Mouse (Mus musculus): Measurements from ENCODE around the gene Bhlha9.

The Bhlha9 gene

GRCm38 (mm10) chr11:76671871-76672475 is at the start of gene Bhlha9:
Gene Bhlha9, plus strand, starts transcription at chr11:76672470.
- DNase-seq = peak; percentile 71

DNA sequence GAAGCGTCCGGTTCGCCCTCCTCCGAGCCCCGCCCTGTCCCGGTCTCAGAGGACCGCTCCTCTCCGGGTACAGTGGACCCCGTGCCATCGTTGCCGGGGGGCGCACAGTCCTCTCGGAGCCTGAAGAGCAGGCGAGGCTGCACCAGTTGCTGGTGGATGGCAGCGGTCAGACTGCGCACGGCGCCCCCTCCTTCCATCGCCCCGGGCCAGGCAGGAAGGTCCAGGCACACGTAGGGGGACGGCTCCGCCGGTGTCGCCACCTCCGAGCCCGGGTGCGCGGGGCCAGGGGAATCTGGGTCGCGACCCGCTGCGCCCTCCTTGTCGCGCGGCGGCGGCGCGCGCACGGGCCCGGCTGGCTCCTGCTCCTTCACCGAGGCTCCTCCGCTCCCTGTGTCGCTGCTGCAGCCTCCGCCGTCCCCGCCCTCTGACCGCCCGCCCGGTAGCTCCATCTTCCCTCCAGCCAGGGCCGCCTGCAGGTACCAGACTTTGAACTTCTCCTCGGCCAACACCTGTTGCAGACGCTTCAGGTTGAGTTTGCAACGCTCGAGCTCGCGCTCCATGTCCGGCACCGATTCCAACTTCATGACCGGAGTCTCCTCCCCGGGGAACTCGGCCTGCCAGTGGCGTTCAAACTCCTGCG is 49.6 kb upstream of the Bhlha9 start:
- no peak for DNase-seq

DNA sequence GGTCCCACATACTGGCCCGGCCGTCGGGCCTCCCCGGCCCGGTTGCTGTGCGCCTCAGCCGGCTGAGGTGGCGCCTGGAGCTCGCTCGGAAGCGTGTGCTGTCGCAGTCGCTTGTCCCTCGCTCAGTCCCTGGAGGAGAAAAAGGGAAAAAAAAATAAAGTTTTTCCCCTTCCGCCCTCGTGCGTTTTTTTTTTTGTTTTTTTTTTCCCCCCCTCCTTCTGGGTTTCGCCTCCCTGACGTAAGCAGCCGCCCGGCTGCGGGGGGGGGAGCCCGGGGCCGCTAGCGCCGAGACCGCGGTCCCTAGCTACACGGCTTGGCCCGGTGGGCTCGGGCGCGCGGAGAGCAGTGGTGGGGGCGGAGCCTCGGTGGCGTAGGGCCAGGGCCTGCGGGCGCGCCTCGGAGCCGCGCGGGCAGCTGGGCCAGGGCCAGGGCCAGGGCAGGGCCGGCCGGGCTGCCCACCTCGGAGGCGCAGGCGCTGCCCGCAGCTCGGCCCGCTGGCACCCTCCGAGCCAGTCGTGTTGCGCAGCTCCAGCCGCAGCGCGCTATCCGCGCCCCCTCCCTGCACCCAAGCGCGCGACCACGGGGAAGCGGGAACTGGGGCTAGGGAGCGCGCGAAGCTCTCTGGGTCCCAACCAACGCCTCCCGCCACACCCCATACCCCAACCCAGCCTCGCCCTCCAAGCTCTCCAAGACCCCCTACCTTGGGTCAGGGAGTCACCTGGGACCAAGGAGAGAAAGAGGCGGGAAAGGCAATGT is 48.9 kb upstream of the Bhlha9 start:
- no peak for DNase-seq

DNA sequence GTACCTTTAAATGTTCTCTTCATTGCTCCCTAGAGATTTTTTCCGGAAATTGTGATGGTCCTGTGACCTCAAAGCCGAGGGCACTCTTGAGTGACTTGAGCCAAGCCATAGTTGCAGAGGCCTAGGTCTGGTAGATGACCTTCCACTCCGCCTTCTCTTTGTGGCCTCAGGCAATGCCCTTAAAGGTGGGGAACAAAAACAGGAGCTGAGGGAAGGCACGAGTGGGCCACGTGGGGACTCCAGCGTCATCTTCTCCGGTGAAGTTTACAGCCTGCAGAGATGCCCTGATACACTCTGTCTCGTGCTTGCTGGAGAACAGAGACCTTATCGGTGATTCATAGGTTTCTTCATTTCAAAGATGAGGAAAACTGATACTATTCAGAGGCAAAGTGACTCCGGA is 48.2 kb upstream of the Bhlha9 start:
- no peak for DNase-seq

DNA sequence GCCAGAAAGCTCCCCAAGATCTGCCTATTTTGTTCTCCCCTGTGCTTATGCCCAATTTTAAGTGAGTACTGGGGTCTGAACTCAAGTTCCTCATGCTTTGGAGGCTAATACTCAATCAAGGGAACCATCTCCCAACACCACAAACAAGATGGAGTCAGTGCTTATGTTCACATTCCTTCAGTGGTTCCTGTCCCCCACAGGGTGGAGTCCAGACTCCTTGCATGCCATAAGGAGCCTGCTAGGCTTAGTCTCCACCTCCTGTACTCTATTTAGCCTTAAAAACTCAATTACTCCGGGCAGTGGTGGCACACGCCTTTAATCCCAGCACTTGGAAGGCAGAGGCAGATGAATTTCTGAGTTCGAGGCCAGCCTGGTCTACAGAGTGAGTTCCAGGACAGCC is 47.4 kb upstream of the Bhlha9 start:
- no peak for DNase-seq

DNA sequence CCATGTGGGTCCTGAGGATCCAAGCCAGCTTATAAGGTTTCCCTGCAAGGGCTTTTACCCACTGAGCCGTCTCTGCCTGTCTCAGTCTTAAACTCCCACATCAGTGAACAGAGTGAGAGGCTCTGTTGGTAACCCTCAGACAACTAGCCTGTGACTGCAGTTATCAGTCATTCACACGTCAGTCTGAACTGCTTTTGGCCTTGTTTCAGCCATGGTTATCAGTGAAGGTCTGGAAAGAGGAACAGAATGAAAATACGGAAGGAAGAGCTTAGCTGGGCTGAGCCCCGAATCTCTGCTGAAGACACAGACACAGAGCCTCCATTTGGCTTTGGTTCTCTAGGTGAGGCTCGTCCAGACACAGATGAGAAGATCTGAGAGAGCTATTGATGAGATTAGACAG is 43.7 kb upstream of the Bhlha9 start:
- DNase-seq = no peak

- no peak for DNase-seq
Observed at GRCm38 (mm10) chr11:76630023-76630422, 42.2 kb upstream of the Bhlha9 start.

DNA sequence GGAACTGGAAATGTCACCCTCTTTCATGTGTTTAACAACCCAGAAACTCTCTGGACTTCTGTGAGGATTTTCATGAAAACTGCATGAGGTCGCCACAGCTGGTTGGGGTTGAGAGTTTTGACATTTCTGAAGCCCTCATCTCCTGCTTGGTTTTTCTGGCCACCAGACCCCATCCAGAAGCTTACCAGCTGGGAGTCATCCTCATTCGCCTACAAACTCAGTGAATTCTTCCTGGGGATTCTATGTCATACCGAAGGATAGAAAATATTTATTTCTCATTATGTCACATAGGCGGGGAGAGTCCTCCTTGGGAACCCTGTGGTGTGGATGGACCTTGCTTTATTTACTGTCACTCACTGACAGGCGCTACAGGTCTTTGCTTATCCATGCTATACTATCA is 41.8 kb upstream of the Bhlha9 start:
- DNase-seq = no peak

GRCm38 (mm10) chr11:76639269-76639985 is 32.8 kb upstream of the Bhlha9 start:
- DNase-seq = peak; percentile 50

- no peak for DNase-seq
Observed at GRCm38 (mm10) chr11:76640231-76640630, 32.0 kb upstream of the Bhlha9 start.

DNA sequence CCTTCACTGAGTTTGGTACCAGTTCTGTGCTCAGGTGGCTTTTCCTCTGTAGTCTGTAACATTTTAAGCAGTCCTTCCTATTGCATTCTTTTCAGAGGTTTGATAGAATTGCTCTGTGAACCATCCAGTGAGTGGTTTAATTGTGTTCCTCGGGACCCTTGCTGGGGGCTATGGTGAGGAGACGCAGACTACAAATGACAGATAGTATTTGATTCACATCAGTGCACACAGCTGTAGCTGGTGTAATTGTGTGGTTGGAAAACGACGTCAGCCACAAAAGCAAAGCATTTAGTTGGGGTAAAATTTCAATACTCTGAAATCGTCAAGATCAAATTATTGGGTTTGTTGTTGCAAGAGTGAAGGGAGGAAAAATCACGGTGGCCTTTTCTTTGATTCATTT is 28.0 kb upstream of the Bhlha9 start:
- DNase-seq = no peak

GRCm38 (mm10) chr11:76645036-76645435 is 27.2 kb upstream of the Bhlha9 start:
- no peak for DNase-seq

- DNase-seq = peak; percentile 97
Observed at GRCm38 (mm10) chr11:76645955-76646354, 26.3 kb upstream of the Bhlha9 start.

- no peak for DNase-seq
Observed at GRCm38 (mm10) chr11:76647062-76647461, 25.2 kb upstream of the Bhlha9 start.

GRCm38 (mm10) chr11:76647500-76647899 is 24.8 kb upstream of the Bhlha9 start:
- peak; percentile 75 for DNase-seq

- no peak for DNase-seq
Observed at GRCm38 (mm10) chr11:76650862-76651560, 21.3 kb upstream of the Bhlha9 start.

- DNase-seq = no peak
Observed at GRCm38 (mm10) chr11:76652838-76653334, 19.4 kb upstream of the Bhlha9 start.

GRCm38 (mm10) chr11:76655106-76655505 is 17.2 kb upstream of the Bhlha9 start:
- peak; percentile 65 for DNase-seq

DNA sequence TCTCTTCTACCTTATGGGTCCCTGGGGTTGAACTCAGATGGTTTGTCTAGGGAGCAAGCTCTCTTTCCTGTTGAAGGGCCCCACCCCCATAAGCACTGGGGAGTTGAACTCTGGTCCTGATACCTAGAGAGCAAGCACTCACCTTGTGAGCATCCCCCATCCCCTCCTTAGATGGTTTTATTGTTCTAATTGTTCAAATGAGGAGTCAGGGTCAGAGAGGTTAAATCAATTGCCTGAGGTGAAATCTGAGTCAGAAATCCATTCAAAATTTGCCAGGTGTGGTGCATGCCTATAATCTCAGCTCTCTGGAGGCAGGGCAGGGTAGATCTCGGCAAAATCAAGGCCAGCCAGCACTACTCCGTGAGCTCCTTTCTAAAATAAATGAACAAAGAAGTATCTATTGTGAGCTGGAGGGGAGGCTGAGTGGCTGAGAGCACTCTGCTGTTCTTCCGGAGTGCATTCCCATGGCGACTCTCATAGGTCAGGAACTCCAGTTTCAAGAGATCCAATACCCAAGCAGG is 14.8 kb upstream of the Bhlha9 start:
- no peak for DNase-seq

DNA sequence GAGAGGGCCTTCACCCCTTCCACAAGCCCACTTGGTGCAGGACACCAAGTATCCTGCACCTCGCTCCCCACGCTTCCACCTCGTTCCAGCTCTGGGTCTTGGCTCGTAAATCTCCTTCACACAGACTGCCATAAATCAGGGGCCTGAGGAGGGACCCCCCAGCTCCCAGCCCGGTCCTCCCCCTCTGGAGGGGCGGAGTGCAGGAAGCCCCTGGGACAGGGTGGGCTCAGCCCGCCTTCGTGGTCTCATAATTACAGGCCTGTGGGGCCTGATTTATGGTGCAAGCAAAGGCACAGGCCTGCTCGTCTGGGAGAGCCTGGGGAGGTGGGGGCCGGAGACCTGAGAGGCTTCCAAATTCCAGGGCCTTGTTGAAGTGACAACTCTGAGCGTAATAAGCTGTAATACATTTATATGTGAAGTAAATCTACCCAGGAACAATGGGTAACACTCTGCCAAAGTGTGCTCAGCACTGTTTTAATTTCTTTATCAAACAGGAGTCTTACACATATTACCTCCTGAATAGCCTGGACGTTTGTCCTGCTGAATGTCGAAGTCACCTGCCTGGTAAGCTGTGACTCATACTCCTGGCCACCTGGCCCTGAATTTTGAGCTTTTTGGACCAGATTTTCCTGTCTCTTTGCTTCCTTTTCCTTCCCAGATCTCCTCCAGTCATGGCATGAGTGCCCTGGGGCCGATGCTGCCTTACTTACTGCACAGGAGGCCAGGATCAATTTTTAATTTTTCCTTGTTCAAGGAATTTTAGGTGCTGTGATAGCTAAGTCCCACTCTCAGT is 12.9 kb upstream of the Bhlha9 start:
- DNase-seq = peak; percentile 46

DNA sequence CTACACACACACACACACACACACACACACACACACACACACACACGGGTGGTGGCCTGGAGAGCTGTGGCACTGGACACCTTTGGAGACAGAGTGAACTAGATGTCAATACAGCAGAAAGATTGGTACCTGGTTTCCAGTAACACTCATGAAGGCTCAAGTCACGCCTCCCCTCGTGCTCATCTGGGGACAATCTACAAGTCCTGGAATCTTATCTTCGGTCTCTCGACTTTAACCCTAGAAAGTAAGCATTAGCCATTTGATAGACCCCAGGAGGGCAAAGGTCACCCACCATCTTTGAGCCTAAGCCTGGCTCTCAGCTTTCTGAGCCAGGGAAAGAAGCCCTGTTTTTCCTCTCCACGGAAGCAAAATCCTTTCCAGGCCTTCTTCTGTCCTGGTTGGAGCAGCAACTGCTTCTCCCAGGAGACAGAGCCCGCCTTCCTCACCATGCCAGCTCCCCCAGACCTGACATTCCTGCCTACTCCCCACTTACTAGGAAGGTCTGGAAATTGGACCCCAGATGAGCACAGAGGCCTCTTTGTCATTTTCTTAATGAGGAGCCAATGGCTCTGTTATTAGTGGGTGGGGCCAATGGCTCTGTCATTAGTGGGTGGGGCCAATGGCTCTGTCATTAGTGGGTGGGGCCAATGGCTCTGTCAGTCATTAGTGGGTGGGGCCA is 10.3 kb upstream of the Bhlha9 start:
- no peak for DNase-seq

Measured in cerebellum, adult 8-10 months (tissue).